Mouse (Mus musculus) cerebellum, postnatal 25 days (tissue): ENCODE measurements around the gene Taf12.
A peak's percentile ranks its signal among the peaks of the same experiment; 100 is the strongest.

ENCODE experiments used
- DNase-seq, 2 experiments: peaks; one replicate each; pipeline ENCODE4 v3.0.0; 2021; ENCODE audit warnings: mixed read lengths in 2 of 2

The Taf12 gene

DNA sequence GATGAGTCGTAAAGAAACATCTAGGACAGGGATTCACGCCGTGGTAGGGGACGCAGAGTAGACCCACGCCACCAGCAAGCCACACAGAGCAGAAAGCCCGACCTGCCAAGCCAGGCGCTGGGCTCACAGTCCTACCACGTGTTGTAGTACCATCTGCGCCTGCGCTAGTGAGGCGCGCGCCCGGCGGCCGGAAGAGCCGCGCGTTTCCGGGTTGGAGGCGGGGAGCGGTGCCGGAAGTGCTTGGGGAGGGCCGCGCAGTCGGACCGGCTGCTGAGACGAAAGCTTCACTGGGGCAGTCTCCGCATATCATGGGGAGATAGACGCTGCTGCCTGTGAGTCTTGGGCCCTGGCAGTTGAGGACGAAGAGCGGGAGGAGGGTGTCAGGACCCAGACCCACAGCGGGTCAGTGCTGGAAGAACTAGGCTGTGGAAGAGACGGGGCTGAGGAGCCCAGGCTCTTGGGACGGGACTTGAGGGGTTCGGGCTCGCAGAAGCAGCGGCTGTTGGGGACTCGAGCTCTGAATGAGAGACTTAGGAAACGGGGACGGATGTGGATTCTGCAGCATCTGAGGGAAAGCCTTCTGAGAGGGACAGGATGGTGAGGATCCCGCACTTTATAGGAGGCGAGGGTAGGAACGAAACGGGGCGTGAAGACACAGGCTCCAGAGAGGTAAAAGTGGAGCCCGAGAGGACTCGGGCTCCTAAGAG, at the start of gene Taf12:
TSS of gene Taf12 (plus strand) at position 220 of the 707 bp plus-strand sequence.
- peak; percentile 93 to 96 for DNase-seq

DNA sequence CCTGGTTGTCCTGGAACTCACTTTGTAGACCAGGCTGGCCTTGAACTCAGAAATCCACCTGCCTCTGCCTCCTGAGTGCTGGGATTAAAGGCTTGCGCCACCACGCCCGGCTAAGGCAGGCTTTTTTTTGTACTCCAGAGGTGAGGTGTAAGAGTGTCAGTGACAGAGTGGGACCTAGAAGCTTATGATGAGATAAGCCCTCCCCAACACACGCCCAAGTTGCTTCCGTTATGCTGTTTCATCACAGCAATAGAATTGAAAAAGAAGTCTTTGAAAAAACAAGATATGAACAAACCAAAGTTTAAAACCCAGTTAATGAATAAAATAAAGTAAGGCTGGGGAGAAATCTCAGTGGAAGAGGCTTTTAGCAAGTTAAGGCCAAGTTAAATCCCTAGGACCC, 43.8 kb upstream of the Taf12 start:
- no peak for DNase-seq

- no peak for DNase-seq
Observed at GRCm38 (mm10) chr4:132234710-132235109, 39.5 kb upstream of the Taf12 start.

GRCm38 (mm10) chr4:132238356-132238755, 35.8 kb upstream of the Taf12 start:
- DNase-seq: no peak

- DNase-seq: no peak
Observed at GRCm38 (mm10) chr4:132240367-132240766, 33.8 kb upstream of the Taf12 start.

- DNase-seq: no peak
Observed at GRCm38 (mm10) chr4:132241208-132241607, 33.0 kb upstream of the Taf12 start.

- no peak for DNase-seq
Observed at GRCm38 (mm10) chr4:132245643-132246042, 28.5 kb upstream of the Taf12 start.

DNA sequence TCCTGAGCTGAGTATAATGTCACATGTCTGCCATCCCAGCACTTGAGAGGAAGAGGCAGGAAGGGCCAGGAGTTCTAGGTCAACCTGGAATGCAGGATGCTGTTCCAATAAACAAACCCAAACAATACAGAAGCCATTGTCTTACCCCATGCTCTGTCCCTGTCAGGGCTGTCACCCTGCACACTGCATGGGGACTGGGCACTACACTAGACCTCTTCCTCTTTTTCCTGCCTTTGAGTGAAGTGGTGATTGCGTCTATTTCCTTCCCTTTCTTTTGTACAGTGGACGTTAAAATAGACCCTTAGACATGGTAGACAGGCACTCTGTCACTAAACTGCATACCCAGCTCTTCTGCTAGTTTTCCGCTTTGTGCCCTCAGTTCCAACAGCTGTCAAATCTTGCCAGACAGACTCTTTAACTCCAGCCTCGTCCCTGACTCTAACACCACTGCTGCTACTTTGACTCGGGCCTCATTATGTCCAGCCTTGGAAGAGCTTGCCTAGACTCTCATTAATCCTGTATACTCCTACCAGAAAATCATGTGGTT, 26.7 kb upstream of the Taf12 start:
- no peak for DNase-seq

- no peak for DNase-seq
Observed at GRCm38 (mm10) chr4:132251596-132251995, 22.6 kb upstream of the Taf12 start.

DNA sequence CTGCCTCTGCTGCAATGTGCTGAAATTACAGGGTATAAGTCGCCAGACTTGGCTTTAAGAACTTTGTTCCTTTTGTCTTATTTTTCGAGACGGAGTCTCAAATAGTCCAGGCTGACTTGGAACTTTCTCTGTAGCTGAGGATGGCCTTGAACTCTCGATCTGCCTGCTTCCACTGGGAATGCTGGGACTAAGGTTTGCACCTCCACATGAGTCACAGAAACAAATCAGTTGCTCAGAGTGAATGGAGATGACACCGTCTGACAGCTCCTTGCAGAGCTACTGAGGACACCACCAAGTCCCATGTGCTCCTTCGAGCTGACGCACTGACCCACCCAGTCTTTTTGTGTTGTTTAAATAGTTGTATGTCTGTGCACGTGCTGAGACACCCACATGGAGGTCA, 21.0 kb upstream of the Taf12 start:
- no peak for DNase-seq

GRCm38 (mm10) chr4:132253622-132254021, 20.6 kb upstream of the Taf12 start:
- DNase-seq: peak in 1 of 2 experiments; percentile 44

DNA sequence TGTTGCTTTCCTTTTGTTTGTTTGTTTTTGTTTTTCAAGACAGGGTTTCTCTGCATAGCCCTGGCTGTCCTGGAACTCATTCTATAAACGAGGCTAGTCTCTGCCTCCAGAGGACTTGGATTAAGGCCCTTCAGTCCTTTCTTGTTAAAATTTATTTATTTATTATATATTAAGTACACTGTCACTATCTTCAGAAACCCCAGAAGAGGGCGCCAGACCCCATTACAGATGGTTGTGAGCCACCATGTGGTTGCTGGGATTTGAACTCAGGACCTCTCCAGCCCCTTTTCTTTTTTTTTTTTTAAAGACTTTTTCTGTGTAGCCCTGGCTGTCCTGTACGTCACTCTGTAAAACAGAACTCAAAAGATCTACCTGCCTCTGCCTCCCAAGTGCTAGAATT, 19.2 kb upstream of the Taf12 start:
- peak in 1 of 2 experiments; percentile 28 for DNase-seq

DNA sequence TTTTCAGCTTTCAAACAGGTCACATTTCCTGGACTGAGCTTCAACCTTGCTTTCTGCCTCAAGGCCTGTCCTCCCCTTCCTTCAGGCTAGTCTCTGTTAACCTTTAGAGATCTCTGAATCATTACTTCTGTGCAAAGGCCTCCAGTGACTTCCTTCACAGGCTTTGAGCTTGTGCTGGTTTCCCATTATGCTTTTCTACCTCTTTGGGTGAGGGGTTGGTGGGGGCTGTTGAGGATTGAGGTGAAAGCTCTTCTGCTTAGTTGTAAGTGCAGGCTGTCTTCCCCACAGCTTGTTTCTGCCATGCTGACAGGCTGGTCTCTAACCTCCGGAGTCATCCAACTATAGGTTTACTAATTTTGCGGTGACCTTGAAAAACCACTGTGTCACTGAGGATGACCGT, 17.8 kb upstream of the Taf12 start:
- DNase-seq: no peak

- no peak for DNase-seq
Observed at GRCm38 (mm10) chr4:132259248-132259647, 14.9 kb upstream of the Taf12 start.

DNA sequence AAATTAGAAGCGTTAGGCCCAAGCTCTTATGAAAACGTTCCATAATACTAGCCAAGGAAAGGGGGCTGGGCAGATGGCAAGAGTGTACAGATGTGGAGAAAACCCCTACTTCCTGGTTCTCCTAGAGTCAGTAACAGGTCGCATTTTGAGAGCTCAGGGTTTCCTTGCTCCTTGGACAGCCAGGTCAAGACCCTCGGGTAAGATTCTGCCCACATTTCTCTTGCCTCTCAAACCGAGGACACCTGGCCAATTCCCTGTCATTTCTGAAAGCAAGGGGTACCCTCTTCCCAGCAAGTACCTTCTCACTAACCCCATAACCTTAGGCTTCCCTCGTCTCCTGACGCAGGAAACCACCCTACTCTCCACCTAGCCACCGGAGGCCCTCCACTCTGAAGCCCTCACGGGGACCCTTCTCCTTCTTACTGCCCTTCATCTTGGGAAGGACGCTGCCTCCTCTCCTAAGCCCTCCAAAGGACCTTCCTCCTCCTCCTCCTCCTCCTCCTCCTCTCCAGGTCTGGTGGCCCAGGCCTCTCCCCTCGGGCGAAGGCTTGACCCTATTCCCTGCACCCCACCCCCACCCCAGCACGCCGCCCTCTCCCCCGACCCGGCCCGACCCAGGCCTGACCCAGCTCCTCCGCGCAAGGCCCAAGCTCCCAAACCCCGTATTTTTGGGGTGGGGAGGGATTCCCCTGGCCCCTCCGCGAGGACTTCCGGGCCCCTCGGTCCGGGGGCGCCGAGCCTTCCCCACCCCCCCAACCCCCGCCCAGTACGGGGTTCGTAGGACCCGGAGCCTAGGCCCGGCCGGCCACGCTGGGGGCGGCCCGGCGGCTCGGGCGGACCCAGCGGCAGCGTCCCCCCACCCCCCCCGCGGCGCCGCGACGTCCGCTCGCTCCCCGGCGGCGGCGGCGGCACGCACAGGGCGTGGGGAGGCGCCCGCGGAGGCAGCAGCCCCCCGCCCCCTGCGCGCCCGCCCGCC, 13.5 kb upstream of the Taf12 start:
- DNase-seq: peak; percentile 66 to 83

DNA sequence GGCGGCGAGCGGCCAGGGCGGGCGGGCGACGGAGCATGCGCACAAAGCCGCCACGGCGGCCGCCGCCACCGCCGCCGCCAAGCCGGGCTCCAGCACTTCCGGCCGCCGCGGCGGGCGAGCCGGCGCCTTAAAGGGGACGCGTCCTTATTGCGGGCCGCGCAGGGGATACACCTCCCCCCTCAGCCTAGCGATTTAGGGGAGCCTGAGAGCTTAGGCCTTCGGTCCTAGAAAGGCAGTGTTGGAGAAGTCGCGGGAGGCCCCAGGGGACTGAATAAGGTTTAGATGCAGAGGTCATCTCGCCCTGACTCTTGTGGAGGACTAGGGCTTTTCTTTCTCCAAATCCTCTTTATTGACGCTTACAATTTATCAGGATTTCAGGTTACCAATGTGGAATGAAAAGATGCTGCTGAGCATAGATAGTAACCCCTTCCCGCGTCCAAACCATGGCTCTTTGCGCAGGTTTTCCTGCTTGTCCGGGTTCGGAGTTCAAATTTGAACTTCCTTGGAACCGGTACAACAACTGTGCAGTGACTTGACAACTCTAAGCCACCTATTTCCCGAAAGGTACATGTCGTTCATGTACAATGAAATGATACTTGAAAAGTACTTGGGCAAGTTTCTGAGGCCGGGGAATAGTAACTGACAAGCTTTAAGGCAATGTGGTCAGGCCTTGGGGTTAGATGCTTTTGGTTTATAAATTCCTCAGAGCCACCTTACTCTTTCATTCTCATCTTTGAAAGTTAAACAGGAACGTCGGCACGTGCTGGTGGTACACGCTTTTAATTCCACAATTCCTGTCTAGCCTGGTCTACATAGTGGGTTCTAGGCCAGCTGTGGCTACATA, 12.4 kb upstream of the Taf12 start, which contains the start of gene Gmeb1:
TSS of gene Gmeb1 (minus strand) at position 89 of the 844 bp plus-strand sequence.
- DNase-seq: peak; percentile 85 to 92

- no peak for DNase-seq
Observed at GRCm38 (mm10) chr4:132262358-132262616, 11.9 kb upstream of the Taf12 start.

GRCm38 (mm10) chr4:132263313-132263712, 10.9 kb upstream of the Taf12 start:
- no peak for DNase-seq

GRCm38 (mm10) chr4:132266835-132267349, 7.3 kb upstream of the Taf12 start:
- no peak for DNase-seq

DNA sequence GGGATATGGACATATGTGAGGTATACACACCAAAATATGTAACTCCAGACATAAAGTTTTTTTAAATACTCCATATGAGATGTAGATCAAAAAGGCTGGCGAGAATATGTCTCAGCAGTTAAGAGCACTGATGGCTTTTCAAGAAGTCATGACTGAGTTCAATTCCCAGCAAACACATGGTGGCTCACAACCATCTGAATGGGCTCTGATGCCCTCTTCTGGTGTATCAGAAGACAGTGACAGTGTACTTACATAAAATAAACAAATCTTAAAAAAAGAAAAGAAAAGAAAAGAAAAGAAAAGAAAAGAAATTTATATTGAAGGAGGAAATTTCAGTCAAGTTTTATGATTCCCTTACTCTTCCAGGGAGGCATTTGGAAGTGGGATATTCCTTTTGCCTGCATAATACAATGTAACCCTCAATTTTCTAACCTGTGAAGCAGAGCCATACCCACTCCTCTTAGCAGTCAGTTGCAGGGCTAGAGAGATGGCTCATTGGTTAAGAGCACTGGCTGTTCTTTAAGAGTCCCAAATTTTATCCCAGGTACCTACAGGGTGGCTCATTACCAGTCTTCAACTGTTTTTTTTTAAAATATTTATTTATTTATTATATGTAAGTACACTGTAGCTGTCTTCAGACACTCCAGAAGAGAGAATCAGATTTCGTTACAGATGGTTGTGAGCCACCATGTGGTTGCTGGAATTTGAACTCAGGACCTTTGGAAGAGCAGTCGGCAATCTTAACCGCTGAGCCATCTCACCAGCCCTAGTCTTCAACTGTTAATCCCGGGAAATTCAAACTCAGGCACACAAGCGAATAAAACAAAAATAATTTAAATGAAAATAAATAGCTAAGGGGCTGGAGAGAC, 5.1 kb upstream of the Taf12 start:
- DNase-seq: no peak
